Mouse (Mus musculus): Measurements from ENCODE around the gene Olfr1132.
"Not testable (repeated sequence)": the region's sequence is repeated elsewhere in the genome, so short reads cannot be mapped to it uniquely, and the experiment has no call there.

Olfr1132 gene

GRCm38 (mm10) chr2:87637435-87637834 lies at the start of gene Olfr1132:
TSS of gene Olfr1132 (minus strand) at chr2:87637535.
- no peak for DNase-seq (ENCODE audit: low read depth, low spot score)

DNA sequence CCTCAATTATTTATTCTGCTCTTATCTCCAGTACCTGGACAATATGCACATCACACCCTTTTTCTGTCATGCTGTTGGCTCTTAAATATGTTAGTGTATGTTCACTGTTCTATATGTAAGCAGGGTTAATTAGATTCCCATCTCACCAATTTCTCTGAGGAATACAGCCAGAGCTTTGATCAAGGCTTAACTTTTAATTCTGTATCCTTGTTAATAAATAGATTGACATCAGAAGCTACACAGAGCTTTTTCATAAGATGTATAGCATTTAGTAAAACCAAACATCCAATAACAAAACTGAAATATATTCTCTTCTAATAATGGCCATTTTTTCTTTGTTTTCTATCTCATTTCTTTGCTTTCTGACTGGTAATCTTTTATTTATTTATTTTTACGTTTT lies 36.2 kb upstream of the Olfr1132 start, which contains the start of gene Olfr1135:
TSS of gene Olfr1135 (minus strand) at position 101 of the 400 bp plus-strand sequence.
- DNase-seq (ENCODE audit: low read depth, low spot score) = no peak

GRCm38 (mm10) chr2:87658360-87658759 lies 21.0 kb upstream of the Olfr1132 start, which contains the start of gene Olfr1134:
TSS of gene Olfr1134 (minus strand) at chr2:87658460.
- DNase-seq (ENCODE audit: low read depth, low spot score) = no peak

DNA sequence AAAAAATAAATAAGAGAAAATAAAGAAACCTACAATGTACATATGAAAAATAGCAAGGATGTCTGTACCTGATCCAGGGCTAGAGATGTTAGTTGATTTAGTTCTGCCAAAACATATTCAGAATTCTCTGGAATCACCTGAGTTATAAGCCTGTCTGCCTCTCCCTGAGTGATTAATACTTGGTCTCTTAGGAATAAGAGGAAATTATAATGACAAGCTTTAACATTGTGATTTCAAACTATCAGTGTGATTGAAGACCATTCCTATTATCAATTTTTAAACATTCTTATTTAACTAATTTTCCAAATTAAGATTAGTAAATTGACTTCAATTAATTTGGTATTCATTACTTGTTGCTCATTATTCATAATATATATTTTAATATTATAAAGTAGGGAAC lies 9.9 kb upstream of the Olfr1132 start, which contains the start of gene Olfr1133:
TSS of gene Olfr1133 (minus strand) at position 101 of the 400 bp plus-strand sequence.
- DNase-seq (ENCODE audit: low read depth, low spot score) = no peak

DNA sequence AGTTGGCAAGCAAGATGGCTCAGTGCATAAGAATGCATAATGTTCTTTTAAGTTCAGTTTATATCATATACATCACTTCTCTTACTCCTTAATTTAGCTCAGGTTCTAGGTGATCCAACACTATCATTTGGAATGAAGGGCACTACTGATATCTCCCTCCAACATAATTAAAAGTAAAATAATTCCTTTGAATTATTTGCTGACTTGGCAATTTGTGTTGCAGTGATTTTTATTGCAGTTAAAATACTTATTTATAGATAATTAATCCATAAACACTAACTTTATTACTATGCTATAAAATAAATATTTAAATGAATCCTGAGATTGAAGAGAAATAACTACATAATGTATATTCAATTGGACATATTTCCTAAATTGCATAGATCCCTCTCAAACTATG lies 5.1 kb upstream of the Olfr1132 start:
- no peak for DNase-seq (ENCODE audit: low read depth, low spot score)

GRCm38 (mm10) chr2:87626804-87627203 lies 10.5 kb downstream of the Olfr1132 start, which contains the start of gene Olfr1131:
TSS of gene Olfr1131 (plus strand) at chr2:87627104.
- DNase-seq (ENCODE audit: low read depth, low spot score) = no peak

DNA sequence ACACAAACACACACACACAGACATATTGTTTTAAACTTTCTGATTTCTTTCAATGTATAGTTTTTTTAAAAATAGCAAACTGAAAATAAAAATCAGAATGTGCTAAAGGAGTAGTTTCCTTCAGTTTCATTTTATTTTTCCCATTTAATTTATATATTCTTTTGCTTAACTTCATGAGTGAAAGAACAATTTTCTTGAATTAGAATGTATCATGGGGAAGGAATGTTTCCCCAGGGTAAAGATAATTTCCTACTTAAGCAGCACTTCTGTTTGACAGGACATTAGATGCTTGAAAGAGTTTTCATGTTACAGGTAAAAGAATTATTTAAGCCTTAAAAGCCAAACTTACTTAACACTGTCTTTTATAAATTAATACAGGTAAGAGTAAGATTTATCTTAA lies 31.4 kb downstream of the Olfr1132 start, which contains the start of gene Olfr1130:
TSS of gene Olfr1130 (plus strand) at position 301 of the 400 bp plus-strand sequence.
- not testable (repeated sequence) for DNase-seq (ENCODE audit: low read depth, low spot score)

Measured in ZHBTc4 (cell line).